Mouse (Mus musculus) midbrain, postnatal 0 days (tissue): Measurements from ENCODE around the gene Creld1. TPM values are rescaled to one million over a fixed set of nuclear protein-coding genes. Genes with fewer than 3 reads are reported as not detected.

Experiments used
- ATAC-seq: fragments of 200-750 bp; cut with Nextera tagmentation; 2 replicates; pipeline ENCODE4 v1.8.0; 2017; ENCODE audit warnings: moderate number of reproducible peaks, mild to moderate bottlenecking, moderate TSS enrichment, moderate library complexity; ENCODE audit not compliant: low FRiP score
- DNase-seq: peaks from one replicate; pipeline ENCODE4 v3.0.0-alpha.2; 2015; ENCODE audit warnings: low spot score
- H3K27ac ChIP-seq: fragments of 300-500 bp; sonication (generic); 2 replicates; pipeline ENCODE4 v1.5.1; 2014; ENCODE audit warnings: low read depth, mild to moderate bottlenecking, low read length, mixed read lengths
- H3K27me3 ChIP-seq: fragments of 300-500 bp; sonication (generic); 2 replicates; pipeline ENCODE4 v1.6.1; 2014; ENCODE audit warnings: low read length, control low read depth, mixed read lengths; ENCODE audit not compliant: insufficient read depth
- H3K36me3 ChIP-seq: fragments of 300-500 bp; sonication (generic); 2 replicates; pipeline ENCODE4 v1.6.1; 2014; ENCODE audit warnings: low read length, control low read depth, mixed read lengths; ENCODE audit not compliant: insufficient read depth
- H3K4me1 ChIP-seq: fragments of 300-500 bp; sonication (generic); 2 replicates; pipeline ENCODE4 v1.6.1; 2014; ENCODE audit warnings: mild to moderate bottlenecking, control low read depth, antibody characterized with exemption, low read length, mixed read lengths; ENCODE audit not compliant: insufficient read depth
- H3K4me2 ChIP-seq: fragments of 300-500 bp; sonication (generic); 2 replicates; pipeline ENCODE4 v1.6.1; 2014; ENCODE audit warnings: low read depth, mild to moderate bottlenecking, low read length, mixed read lengths; ENCODE audit not compliant: poor library complexity, severe bottlenecking
- H3K4me3 ChIP-seq: fragments of 300-500 bp; sonication (generic); 2 replicates; pipeline ENCODE4 v1.5.1; 2014; ENCODE audit warnings: low read depth, mild to moderate bottlenecking, low read length, moderate library complexity
- H3K9ac ChIP-seq: fragments of 300-500 bp; sonication (generic); replicated peaks from 2 replicates; pipeline ENCODE4 v1.6.1; 2014; ENCODE audit warnings: mild to moderate bottlenecking, low read length, moderate library complexity, mixed read lengths; ENCODE audit not compliant: poor library complexity, severe bottlenecking
- H3K9me3 ChIP-seq: fragments of 300-500 bp; sonication (generic); 2 replicates; pipeline ENCODE4 v1.6.1; 2016; ENCODE audit warnings: low read length, control low read depth
- CTCF ChIP-seq: IDR thresholded peaks from 2 replicates; pipeline ENCODE4 v1.5.1; 2016; ENCODE audit warnings: antibody characterized with exemption, mild to moderate bottlenecking
- WGBS: fragments of 180-500 bp; shearing (Covaris S2); extraction: QIAGEN DNeasy Blood & Tissue Kit; methylation state at CpG from one replicate; pipeline ENCODE4 v1.1.7; 2014; 5-methylcytosine and 5-hydroxymethylcytosine counted together
- microRNA-seq: library from miRNA; unstranded; fragments of <30 nt; microRNA quantifications from one replicate; pipeline ENCODE4, GENCODE M21; 2016; ENCODE audit warnings: borderline number of aligned reads
- polyA plus RNA-seq: library from polyadenylated mRNA; unstranded; fragments of >200 nt; fragmentation: Nextera tagmentation; extraction: Ambion mirVana; gene quantifications from 2 replicates; pipeline ENCODE4 v1.2.1, GENCODE M21; 2015
- total RNA-seq: library from RNA; depleted of rRNA; stranded (reverse); fragments of >200 nt; gene quantifications from 2 replicates; pipeline ENCODE4 v1.2.3, GENCODE M21; 2014; rRNA removed

The Creld1 gene
- total and polyA plus RNA-seq, 2 experiments from 2014 or later, result 43.0 to 56.6 TPM

DNA sequence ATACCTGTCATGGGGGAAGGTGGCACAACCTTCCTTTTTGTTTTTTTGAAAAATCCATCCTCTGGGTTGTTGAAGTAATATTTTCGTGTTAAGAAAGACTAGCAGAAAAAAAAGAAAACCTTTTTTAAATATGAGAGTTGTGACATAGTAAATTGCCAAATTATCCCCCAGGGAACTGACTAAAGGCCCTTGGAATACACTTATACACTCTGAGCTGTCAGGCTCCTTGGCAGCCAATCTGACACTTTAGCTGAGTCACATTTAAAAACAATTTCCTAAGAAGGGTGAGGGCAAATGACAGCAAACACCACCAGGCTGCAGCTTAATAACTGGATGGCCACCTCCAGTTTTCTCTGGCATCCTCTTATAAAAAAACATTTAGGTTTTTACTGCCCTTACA, 39.2 kb downstream of the Creld1 start:
- no peak for TF ChIP-seq CTCF
- whole genome bisulfite sequencing, result 77% methylated on average over 1 of the region's 1 CpGs
- H3K4me3 ChIP-seq, result no peak overlapping the region
- no peak overlapping the region for H3K27ac ChIP-seq
- peaks cover 49% of the 10 kb centered on the region for H3K36me3 ChIP-seq
- no peaks in the 10 kb centered on the region for H3K27me3 ChIP-seq
- no peak overlapping the region for H3K4me2 ChIP-seq
- H3K9me3 ChIP-seq, result no peaks in the 10 kb centered on the region
- DNase-seq (no peak), ATAC-seq (no peak)
- H3K9ac ChIP-seq, result no peak overlapping the region
- no peaks in the 10 kb centered on the region for H3K4me1 ChIP-seq

DNA sequence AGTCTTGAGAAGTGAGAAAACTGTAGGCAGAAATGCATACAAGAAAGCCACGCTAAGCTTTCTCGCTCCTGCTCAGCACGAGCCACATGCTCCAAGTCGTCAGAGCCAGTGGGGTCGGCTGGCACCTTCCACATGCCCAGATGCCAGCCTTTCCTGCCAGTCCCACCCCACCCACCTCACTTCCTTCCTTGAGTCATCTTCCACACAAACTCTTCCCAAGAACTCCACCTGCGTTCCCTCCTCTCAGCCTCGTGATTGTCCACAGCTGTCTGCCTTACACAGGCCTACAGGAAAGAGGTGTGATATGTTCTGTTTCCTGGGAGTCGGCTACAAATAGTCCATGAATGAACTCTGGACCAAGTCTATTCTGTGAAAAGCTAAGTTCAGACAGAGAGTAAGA, 40.3 kb downstream of the Creld1 start:
- H3K9me3 ChIP-seq, result no peaks in the 10 kb centered on the region
- no peak overlapping the region for H3K4me3 ChIP-seq
- DNase-seq (no peak), ATAC-seq (no peak)
- no peak overlapping the region for H3K4me2 ChIP-seq
- 92% methylated on average over 8 of the region's 8 CpGs for WGBS
- H3K36me3 ChIP-seq, result peaks cover 38% of the 10 kb centered on the region
- no peak overlapping the region for H3K27ac ChIP-seq
- no peak overlapping the region for H3K9ac ChIP-seq
- no peak for TF ChIP-seq CTCF
- H3K27me3 ChIP-seq, result no peaks in the 10 kb centered on the region
- no peaks in the 10 kb centered on the region for H3K4me1 ChIP-seq

DNA sequence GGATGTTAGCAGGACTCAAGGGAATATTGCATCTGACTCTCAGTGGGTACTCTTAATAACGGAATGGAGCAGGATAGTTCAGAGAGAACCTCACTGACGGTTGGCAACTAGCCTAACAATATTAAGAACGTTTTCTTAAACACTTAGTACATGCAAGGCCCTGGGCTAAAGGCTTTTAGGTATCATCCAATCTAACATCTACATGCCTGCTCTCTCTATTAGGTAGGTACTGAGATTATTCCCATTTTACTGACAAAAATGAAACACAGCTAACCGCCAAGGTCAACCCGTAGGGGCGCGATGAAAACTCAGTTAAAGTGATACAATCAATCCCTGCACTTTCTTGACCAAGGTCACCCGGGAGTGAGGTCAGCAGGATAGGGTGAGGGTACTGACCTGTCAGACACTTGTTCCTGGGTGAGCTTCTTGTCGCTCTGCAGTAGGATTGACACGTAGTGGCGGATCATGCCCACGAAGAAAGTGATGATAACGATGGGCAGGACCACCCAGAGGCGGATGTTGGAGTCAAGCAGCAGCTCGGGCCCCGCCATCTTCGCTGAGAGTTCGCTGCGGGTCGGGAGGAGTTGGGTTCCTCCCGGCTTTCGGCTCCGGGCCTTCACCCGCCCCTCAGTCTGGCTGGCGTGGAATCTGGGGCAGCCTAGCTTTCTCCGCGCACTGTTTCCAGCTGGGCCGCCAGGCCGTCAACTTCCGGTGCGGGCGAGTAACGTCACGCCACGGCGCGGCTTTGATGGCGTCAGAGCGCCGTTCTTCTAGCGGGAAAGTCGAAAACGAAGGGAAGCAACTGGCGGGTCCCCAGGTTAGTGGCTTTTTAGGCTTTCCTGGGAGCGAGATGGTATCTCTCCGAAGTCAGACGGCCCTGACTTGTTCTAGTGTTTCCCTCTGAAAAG, 48.1 kb downstream of the Creld1 start, which contains the start of the genes Emc3 and Fancd2:
Emc3 (minus strand) TSS at position 721 of the 908 bp plus-strand sequence.
Fancd2 (plus strand) TSS at position 751 of the 908 bp plus-strand sequence.
- WGBS, result 1% methylated on average over 47 of the region's 47 CpGs
- no peaks in the 10 kb centered on the region for H3K27me3 ChIP-seq
- peaks cover 7% of the 10 kb centered on the region; the same call in 1 of the 2 replicates for H3K4me1 ChIP-seq
- peak within 1 kb of the TSS; percentile 77 for H3K27ac ChIP-seq
- peak within 1 kb of the TSS; percentile 82 for H3K9ac ChIP-seq
- ATAC-seq, result peak; percentile 84
- DNase-seq, result peak; percentile 92
- peak within 1 kb of the TSS; percentile 92 for H3K4me3 ChIP-seq
- no peak for TF ChIP-seq CTCF
- H3K4me2 ChIP-seq, result peak within 1 kb of the TSS; percentile 79
- H3K9me3 ChIP-seq, result no peaks in the 10 kb centered on the region
- H3K36me3 ChIP-seq, result no peaks in the 10 kb centered on the region

DNA sequence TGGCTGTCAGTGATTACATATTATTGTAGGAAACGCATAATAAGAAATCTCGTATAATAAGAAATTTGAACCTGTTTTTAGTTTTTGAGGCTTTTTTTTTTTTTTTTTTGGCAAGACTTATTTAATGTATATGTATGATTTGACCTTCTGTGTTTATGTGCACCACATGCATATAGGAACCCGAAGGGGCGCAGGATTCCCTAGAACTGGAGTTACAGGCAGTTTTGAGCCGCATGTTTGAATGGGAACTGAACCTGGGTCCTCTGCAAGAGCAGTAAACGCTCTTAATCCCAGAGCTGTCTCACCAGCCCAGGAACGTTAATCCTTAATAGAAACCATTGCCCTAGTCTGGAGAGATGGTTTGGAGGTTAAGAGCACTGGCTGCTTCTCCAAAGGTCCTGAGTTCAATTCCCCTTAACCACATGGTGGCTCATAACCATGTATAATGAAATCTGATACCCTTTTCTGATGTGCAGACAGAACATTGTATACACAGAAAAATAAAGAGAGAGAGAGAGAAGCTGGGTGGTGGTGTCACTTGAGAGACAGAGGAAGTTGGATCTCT, 48.8 kb downstream of the Creld1 start:
- peak overlapping the region; percentile 82; the same call in 1 of the 2 replicates for H3K9ac ChIP-seq
- TF ChIP-seq CTCF, result no peak
- WGBS, result 4% methylated on average over 7 of the region's 7 CpGs
- H3K27me3 ChIP-seq, result no peaks in the 10 kb centered on the region
- DNase-seq (no peak), ATAC-seq (no peak)
- H3K9me3 ChIP-seq, result no peaks in the 10 kb centered on the region
- H3K4me3 ChIP-seq, result peak overlapping the region; percentile 92
- no peaks in the 10 kb centered on the region for H3K36me3 ChIP-seq
- peak overlapping the region; percentile 79 for H3K4me2 ChIP-seq
- no peak overlapping the region for H3K27ac ChIP-seq
- H3K4me1 ChIP-seq, result peaks cover 7% of the 10 kb centered on the region; the same call in 1 of the 2 replicates

DNA sequence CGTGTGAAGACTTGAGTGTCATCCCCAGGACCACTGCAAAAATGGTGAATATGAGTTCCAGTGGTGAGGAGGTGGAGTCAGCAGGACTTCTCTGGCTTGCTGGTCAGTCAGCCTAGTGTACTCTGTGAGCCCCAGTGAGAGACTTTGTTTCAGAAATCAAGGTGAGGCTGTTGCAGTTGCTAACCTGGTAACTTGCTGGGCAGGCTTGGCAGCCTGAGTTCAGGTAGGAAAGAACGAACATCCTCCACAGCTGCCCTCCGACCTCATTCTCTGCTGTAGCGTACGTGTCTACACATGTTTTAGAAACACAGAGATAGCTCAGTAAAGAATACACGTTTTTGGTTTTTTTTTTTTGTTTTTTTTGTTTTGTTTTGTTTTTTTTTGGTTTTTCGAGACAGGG, 51.8 kb downstream of the Creld1 start:
- DNase-seq (no peak), ATAC-seq (no peak)
- no peaks in the 10 kb centered on the region for H3K9me3 ChIP-seq
- no peak for TF ChIP-seq CTCF
- no peaks in the 10 kb centered on the region for H3K36me3 ChIP-seq
- H3K4me1 ChIP-seq, result peaks cover 5% of the 10 kb centered on the region; the same call in 1 of the 2 replicates
- no peak overlapping the region for H3K4me3 ChIP-seq
- WGBS, result 93% methylated on average over 7 of the region's 7 CpGs
- no peak overlapping the region for H3K27ac ChIP-seq
- H3K9ac ChIP-seq, result no peak overlapping the region
- no peaks in the 10 kb centered on the region for H3K27me3 ChIP-seq
- no peak overlapping the region for H3K4me2 ChIP-seq

DNA sequence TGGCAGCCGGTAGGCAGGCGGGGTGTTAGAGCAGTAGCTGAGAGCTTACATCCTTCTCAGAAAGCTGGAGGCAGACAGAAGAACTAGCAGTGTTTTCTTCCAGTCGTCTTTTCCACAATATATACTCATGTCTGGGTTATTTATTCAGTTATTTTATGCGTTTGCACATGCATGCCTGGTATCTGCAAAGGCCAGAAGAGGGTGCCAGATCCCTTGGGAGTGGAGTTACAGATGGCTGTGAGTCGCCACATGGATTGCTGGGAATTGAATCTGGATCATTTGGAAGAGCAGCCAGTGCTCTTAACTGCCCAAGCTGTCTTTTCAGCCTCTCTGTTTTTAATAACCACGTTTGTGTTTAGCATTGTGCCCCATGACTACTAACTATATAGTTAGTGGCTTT, 58.5 kb downstream of the Creld1 start:
- no peak for TF ChIP-seq CTCF
- H3K4me3 ChIP-seq, result no peak overlapping the region
- no peak overlapping the region for H3K9ac ChIP-seq
- no peaks in the 10 kb centered on the region for H3K4me1 ChIP-seq
- ATAC-seq (no peak), DNase-seq (no peak)
- no peak overlapping the region for H3K4me2 ChIP-seq
- H3K27me3 ChIP-seq, result no peaks in the 10 kb centered on the region
- H3K9me3 ChIP-seq, result no peaks in the 10 kb centered on the region
- 89% methylated on average over 6 of the region's 6 CpGs for WGBS
- no peak overlapping the region for H3K27ac ChIP-seq
- no peaks in the 10 kb centered on the region for H3K36me3 ChIP-seq

Small RNA genes within 50 kb of the gene (microRNA-seq; reads per million reads assigned to microRNA genes)
- gene Gm23365, result not detected

Other genes starting within 250 kb of the Creld1 start
- 39.0 and 42.5 TPM in 2 replicates for gene Mtmr14, start 245.5 kb upstream of the Creld1 start, total RNA-seq
- 29.4 and 30.5 TPM in 2 replicates for gene Mtmr14, start 245.5 kb upstream of the Creld1 start, polyA plus RNA-seq
- 10.3 and 23.4 TPM in 2 replicates for gene Cpne9, start 201.0 kb upstream of the Creld1 start, total RNA-seq
- gene Cpne9, start 201.0 kb upstream of the Creld1 start, polyA plus RNA-seq, result 7.9 and 9.1 TPM in 2 replicates
- gene Brpf1, start 176.2 kb upstream of the Creld1 start, total RNA-seq, result 22.1 and 28.1 TPM in 2 replicates
- 9.0 and 10.0 TPM in 2 replicates for gene Brpf1, start 176.2 kb upstream of the Creld1 start, polyA plus RNA-seq
- 10.8 and 14.8 TPM in 2 replicates for gene Ogg1, start 156.3 kb upstream of the Creld1 start, total RNA-seq
- gene Ogg1, start 156.3 kb upstream of the Creld1 start, polyA plus RNA-seq, result 7.3 and 8.9 TPM in 2 replicates
- 102 and 119 TPM in 2 replicates for gene Camk1, start 139.3 kb upstream of the Creld1 start, total RNA-seq
- gene Camk1, start 139.3 kb upstream of the Creld1 start, polyA plus RNA-seq, result 132 and 142 TPM in 2 replicates
- 27.8 and 31.0 TPM in 2 replicates for gene Tada3, start 105.4 kb upstream of the Creld1 start, total RNA-seq
- 73.8 and 74.0 TPM in 2 replicates for gene Tada3, start 105.4 kb upstream of the Creld1 start, polyA plus RNA-seq
- gene Arpc4, start 105.2 kb upstream of the Creld1 start, total RNA-seq, result 190 and 200 TPM in 2 replicates
- gene Arpc4, start 105.2 kb upstream of the Creld1 start, polyA plus RNA-seq, result 505 TPM in 2 replicates
- gene Ttll3, start 94.0 kb upstream of the Creld1 start, total RNA-seq, result 10.0 and 20.0 TPM in 2 replicates
- gene Ttll3, start 94.0 kb upstream of the Creld1 start, polyA plus RNA-seq, result 10.2 and 14.6 TPM in 2 replicates
- gene Rpusd3, start 64.0 kb upstream of the Creld1 start, total RNA-seq, result 17.1 and 53.8 TPM in 2 replicates
- 22.0 and 27.2 TPM in 2 replicates for gene Rpusd3, start 64.0 kb upstream of the Creld1 start, polyA plus RNA-seq
- gene Cidec, start 47.5 kb upstream of the Creld1 start, total RNA-seq, result not detected in 2 replicates
- gene Cidec, start 47.5 kb upstream of the Creld1 start, polyA plus RNA-seq, result 0.09 TPM in 1 of 2 replicates, not detected in the other
- gene Jagn1, start 40.7 kb upstream of the Creld1 start, total RNA-seq, result 43.6 and 48.6 TPM in 2 replicates
- gene Jagn1, start 40.7 kb upstream of the Creld1 start, polyA plus RNA-seq, result 80.4 and 85.4 TPM in 2 replicates
- gene Il17re, start 24.8 kb upstream of the Creld1 start, total RNA-seq, result 0.49 TPM in 1 of 2 replicates, not detected in the other
- gene Il17re, start 24.8 kb upstream of the Creld1 start, polyA plus RNA-seq, result 0.48 and 0.77 TPM in 2 replicates
- 4.7 and 11.6 TPM in 2 replicates for gene Il17rc, start 11.9 kb upstream of the Creld1 start, total RNA-seq
- gene Il17rc, start 11.9 kb upstream of the Creld1 start, polyA plus RNA-seq, result 4.1 and 4.2 TPM in 2 replicates
- gene Prrt3, start 18.6 kb downstream of the Creld1 start, total RNA-seq, result 29.4 and 39.3 TPM in 2 replicates
- gene Prrt3, start 18.6 kb downstream of the Creld1 start, polyA plus RNA-seq, result 18.4 and 20.7 TPM in 2 replicates
- 71.9 and 74.1 TPM in 2 replicates for gene Emc3, start 48.4 kb downstream of the Creld1 start, total RNA-seq
- 111 and 120 TPM in 2 replicates for gene Emc3, start 48.4 kb downstream of the Creld1 start, polyA plus RNA-seq
- gene Fancd2, start 48.4 kb downstream of the Creld1 start, total RNA-seq, result 2.4 and 3.4 TPM in 2 replicates
- gene Fancd2, start 48.4 kb downstream of the Creld1 start, polyA plus RNA-seq, result 0.99 and 1.2 TPM in 2 replicates
- 0.47 TPM in 1 of 2 replicates, not detected in the other for gene Fancd2os, start 117.4 kb downstream of the Creld1 start, total RNA-seq
- gene Fancd2os, start 117.4 kb downstream of the Creld1 start, polyA plus RNA-seq, result 0.11 and 0.18 TPM in 2 replicates
- 210 and 215 TPM in 2 replicates for gene Brk1, start 121.5 kb downstream of the Creld1 start, total RNA-seq
- 284 and 289 TPM in 2 replicates for gene Brk1, start 121.5 kb downstream of the Creld1 start, polyA plus RNA-seq
- gene Vhl, start 140.7 kb downstream of the Creld1 start, total RNA-seq, result 83.1 and 86.1 TPM in 2 replicates
- 64.9 and 70.4 TPM in 2 replicates for gene Vhl, start 140.7 kb downstream of the Creld1 start, polyA plus RNA-seq
- 5.2 and 7.6 TPM in 2 replicates for gene Irak2, start 155.2 kb downstream of the Creld1 start, total RNA-seq
- gene Irak2, start 155.2 kb downstream of the Creld1 start, polyA plus RNA-seq, result 2.5 and 2.7 TPM in 2 replicates
- gene Tatdn2, start 213.8 kb downstream of the Creld1 start, total RNA-seq, result 63.4 and 72.7 TPM in 2 replicates
- 1.2 and 1.5 TPM in 2 replicates for gene Tatdn2, start 213.8 kb downstream of the Creld1 start, polyA plus RNA-seq
- not detected in 2 replicates for gene Ghrl, start 236.6 kb downstream of the Creld1 start, total RNA-seq
- 0.47 TPM in 1 of 2 replicates, not detected in the other for gene Ghrl, start 236.6 kb downstream of the Creld1 start, polyA plus RNA-seq